Mouse (Mus musculus) ovary, adult 10 weeks (tissue): ENCODE results near the gene Mkrn2os. TPM values are rescaled to one million over a fixed set of nuclear protein-coding genes. Genes with fewer than 3 reads are reported as not detected.

Source experiments
- polyA plus RNA-seq: library from polyadenylated mRNA; stranded (reverse); fragments of 350-450 nt; fragmentation: Illumina TruSeq; extraction: RNeasy Lipid Tissue Mini Kit (QIAGEN cat#74804); gene quantifications from one replicate; pipeline ENCODE4 v1.2.3, GENCODE M21; 2014

Mkrn2os gene
- polyA plus RNA-seq = not detected

GRCm38 (mm10) chr6:115592458-115592857, at the start of gene Mkrn2os:
Gene Mkrn2os, minus strand, starts transcription at chr6:115592576.

GRCm38 (mm10) chr6:115601715-115602523, 9.5 kb upstream of the Mkrn2os start, which contains the start of gene Mkrn2:
Gene Mkrn2, plus strand, starts transcription at chr6:115601902.

GRCm38 (mm10) chr6:115544442-115544970, 47.9 kb downstream of the Mkrn2os start, which contains the start of gene Tsen2:
Gene Tsen2, plus strand, starts transcription at chr6:115544664.

Other genes starting within 250 kb of the Mkrn2os start
- 117 TPM for gene Pparg, start 231.6 kb downstream of the Mkrn2os start, polyA plus RNA-seq
- gene Tsen2, start 47.9 kb downstream of the Mkrn2os start, polyA plus RNA-seq = 3.6 TPM
- gene Mkrn2, start 9.3 kb upstream of the Mkrn2os start, polyA plus RNA-seq = 11.4 TPM
- 41.2 TPM for gene Raf1, start 84.1 kb upstream of the Mkrn2os start, polyA plus RNA-seq
- not detected for gene Tmem40, start 169.8 kb upstream of the Mkrn2os start, polyA plus RNA-seq
- gene Cand2, start 182.0 kb upstream of the Mkrn2os start, polyA plus RNA-seq = 6.3 TPM
- gene Rpl32, start 216.2 kb upstream of the Mkrn2os start, polyA plus RNA-seq = 178 TPM
- 0.29 TPM for gene Efcab12, start 245.8 kb upstream of the Mkrn2os start, polyA plus RNA-seq